Mouse (Mus musculus): ENCODE data around the gene Itga1. TPM values are rescaled to one million over a fixed set of nuclear protein-coding genes. Genes with fewer than 3 reads are reported as not detected.
A peak's percentile ranks its signal among the peaks of the same experiment; 100 is the strongest.

The Itga1 gene
- polyA plus RNA-seq (2015; fragmentation: Nextera tagmentation; extraction: Ambion mirVana): 3.6 TPM in 2 replicates

GRCm38 (mm10) chr13:115101355-115102191, at the start of gene Itga1, which contains the start of gene Gm49395:
Gene Itga1, minus strand, starts transcription at chr13:115101964.
Gene Gm49395, minus strand, starts transcription at chr13:115101921.
- H3K4me3 ChIP-seq: peak within 1 kb of the TSS; percentile 56
- no peaks in the 10 kb centered on the region for H3K9me3 ChIP-seq
- peak within 1 kb of the TSS; percentile 98 for H3K4me2 ChIP-seq
- no peaks in the 10 kb centered on the region for H3K36me3 ChIP-seq
- H3K27ac ChIP-seq: no peak within 1 kb of the TSS
- ATAC-seq (ENCODE audit: insufficient number of reproducible peaks, insufficient read depth, low FRiP score, low TSS enrichment, low read depth): peak; percentile 62
- peaks cover 26% of the 10 kb centered on the region for H3K27me3 ChIP-seq
- under 1% methylated on average over 39 of the region's 39 CpGs for WGBS
- H3K4me1 ChIP-seq: peaks cover 12% of the 10 kb centered on the region; the same call in 1 of the 2 replicates
- H3K9ac ChIP-seq: peak within 1 kb of the TSS; percentile 73

GRCm38 (mm10) chr13:115150602-115151001, 48.8 kb upstream of the Itga1 start:
- Histone ChIP-seq H3K36me3 (no peaks in the 10 kb centered on the region), H3K4me1 (no peaks in the 10 kb centered on the region), H3K27ac (no peak overlapping the region), H3K9ac (no peak overlapping the region), H3K4me2 (no peak overlapping the region), H3K27me3 (no peaks in the 10 kb centered on the region), H3K9me3 (no peaks in the 10 kb centered on the region), H3K4me3 (no peak overlapping the region)
- no peak for ATAC-seq (ENCODE audit: insufficient number of reproducible peaks, insufficient read depth, low FRiP score, low TSS enrichment, low read depth)
- 94% methylated on average over 1 of the region's 1 CpGs for WGBS

DNA sequence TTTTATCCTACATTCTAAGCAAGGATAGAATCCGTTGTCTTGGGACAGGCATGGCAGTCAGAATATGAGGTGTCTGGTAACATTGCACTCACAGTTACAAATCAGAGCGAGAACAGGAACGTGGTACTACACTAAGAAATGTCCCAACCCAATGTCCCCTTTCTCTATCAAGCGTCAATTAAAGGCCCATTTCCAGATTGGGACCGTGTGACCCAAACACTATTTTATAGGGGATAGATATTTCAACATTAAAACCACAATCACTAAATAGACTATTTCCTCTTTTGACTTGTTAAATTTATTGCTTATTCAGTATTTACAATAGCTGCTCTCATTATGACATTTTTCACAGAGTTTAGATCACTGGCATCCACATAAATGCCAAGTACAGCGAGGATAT, 48.1 kb upstream of the Itga1 start:
- no peak for ATAC-seq (ENCODE audit: insufficient number of reproducible peaks, insufficient read depth, low FRiP score, low TSS enrichment, low read depth)
- H3K4me3 ChIP-seq: no peak overlapping the region
- no peaks in the 10 kb centered on the region for H3K9me3 ChIP-seq
- 88% methylated on average over 6 of the region's 6 CpGs for WGBS
- no peaks in the 10 kb centered on the region for H3K4me1 ChIP-seq
- no peak overlapping the region for H3K9ac ChIP-seq
- H3K4me2 ChIP-seq: no peak overlapping the region
- H3K27ac ChIP-seq: no peak overlapping the region
- H3K36me3 ChIP-seq: no peaks in the 10 kb centered on the region
- H3K27me3 ChIP-seq: no peaks in the 10 kb centered on the region

DNA sequence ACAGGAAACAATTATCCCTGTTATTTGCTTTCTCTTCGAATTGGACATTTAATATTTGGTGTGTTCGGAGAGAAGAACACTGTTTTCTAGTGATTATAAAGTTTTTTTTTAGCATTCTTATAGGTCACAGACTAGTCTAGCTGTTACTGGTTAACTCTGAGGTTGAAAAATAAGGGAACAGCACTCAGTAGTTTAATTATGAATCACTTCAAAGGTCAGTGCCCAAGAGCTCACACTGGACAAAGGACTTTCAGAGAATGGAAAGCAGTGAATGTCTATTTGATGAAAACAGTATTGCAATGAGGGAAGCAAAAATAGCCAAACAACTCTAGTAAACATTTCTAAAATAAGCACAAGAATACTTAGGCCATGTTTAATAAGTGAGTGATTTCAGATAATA, 41.8 kb upstream of the Itga1 start:
- Histone ChIP-seq H3K9me3 (no peaks in the 10 kb centered on the region), H3K4me3 (no peak overlapping the region), H3K4me2 (no peak overlapping the region), H3K36me3 (no peaks in the 10 kb centered on the region), H3K27me3 (no peaks in the 10 kb centered on the region), H3K27ac (no peak overlapping the region), H3K4me1 (no peaks in the 10 kb centered on the region), H3K9ac (no peak overlapping the region)
- ATAC-seq (ENCODE audit: insufficient number of reproducible peaks, insufficient read depth, low FRiP score, low TSS enrichment, low read depth): no peak
- 72% methylated on average over 2 of the region's 2 CpGs for WGBS

- no peaks in the 10 kb centered on the region for H3K9me3 ChIP-seq
- no peak overlapping the region for H3K4me2 ChIP-seq
- 84% methylated on average over 3 of the region's 3 CpGs for WGBS
- H3K27me3 ChIP-seq: no peaks in the 10 kb centered on the region
- H3K9ac ChIP-seq: no peak overlapping the region
- ATAC-seq (ENCODE audit: insufficient number of reproducible peaks, insufficient read depth, low FRiP score, low TSS enrichment, low read depth): no peak
- no peaks in the 10 kb centered on the region for H3K36me3 ChIP-seq
- no peaks in the 10 kb centered on the region for H3K4me1 ChIP-seq
- H3K4me3 ChIP-seq: no peak overlapping the region
- no peak overlapping the region for H3K27ac ChIP-seq
Measured at GRCm38 (mm10) chr13:115142066-115142465, 40.3 kb upstream of the Itga1 start.

- Histone ChIP-seq H3K27ac (no peak overlapping the region), H3K36me3 (no peaks in the 10 kb centered on the region), H3K4me3 (no peak overlapping the region), H3K4me2 (no peak overlapping the region), H3K9me3 (no peaks in the 10 kb centered on the region), H3K4me1 (no peaks in the 10 kb centered on the region), H3K9ac (no peak overlapping the region), H3K27me3 (no peaks in the 10 kb centered on the region)
- ATAC-seq (ENCODE audit: insufficient number of reproducible peaks, insufficient read depth, low FRiP score, low TSS enrichment, low read depth): no peak
- 90% methylated on average over 7 of the region's 7 CpGs for WGBS
Measured at GRCm38 (mm10) chr13:115138513-115138912, 36.7 kb upstream of the Itga1 start.

- ATAC-seq (ENCODE audit: insufficient number of reproducible peaks, insufficient read depth, low FRiP score, low TSS enrichment, low read depth): no peak
- no peaks in the 10 kb centered on the region for H3K9me3 ChIP-seq
- H3K36me3 ChIP-seq: no peaks in the 10 kb centered on the region
- H3K27ac ChIP-seq: no peak overlapping the region
- 80% methylated on average over 3 of the region's 3 CpGs for WGBS
- H3K4me2 ChIP-seq: no peak overlapping the region
- no peak overlapping the region for H3K9ac ChIP-seq
- no peak overlapping the region for H3K4me3 ChIP-seq
- H3K4me1 ChIP-seq: no peaks in the 10 kb centered on the region
- no peaks in the 10 kb centered on the region for H3K27me3 ChIP-seq
Measured at GRCm38 (mm10) chr13:115136761-115137160, 35.0 kb upstream of the Itga1 start.

GRCm38 (mm10) chr13:115132435-115132834, 30.7 kb upstream of the Itga1 start:
- Histone ChIP-seq H3K4me1 (no peaks in the 10 kb centered on the region), H3K9me3 (no peaks in the 10 kb centered on the region), H3K36me3 (no peaks in the 10 kb centered on the region), H3K4me3 (no peak overlapping the region), H3K27ac (no peak overlapping the region), H3K27me3 (no peaks in the 10 kb centered on the region), H3K4me2 (no peak overlapping the region), H3K9ac (no peak overlapping the region)
- 10% methylated on average over 5 of the region's 5 CpGs for WGBS
- no peak for ATAC-seq (ENCODE audit: insufficient number of reproducible peaks, insufficient read depth, low FRiP score, low TSS enrichment, low read depth)

DNA sequence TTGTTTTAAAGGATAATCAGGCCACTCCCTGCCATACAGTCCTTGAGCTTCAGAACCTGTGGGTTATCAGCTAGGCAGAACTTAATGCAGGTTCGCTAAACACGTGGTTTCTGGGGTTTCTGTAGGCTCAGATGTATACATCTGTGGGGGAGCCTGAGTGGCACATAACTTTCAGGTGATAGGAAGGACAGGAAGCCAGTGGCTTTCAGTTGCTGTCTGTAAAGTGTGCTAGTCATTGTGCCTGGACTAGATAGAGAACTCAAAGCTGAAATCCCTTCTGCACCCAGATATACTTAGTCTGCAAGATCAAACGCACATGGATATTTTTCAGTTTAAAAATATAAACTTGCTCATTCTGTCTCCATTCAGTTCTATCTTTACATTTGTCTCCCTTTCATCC, 29.6 kb upstream of the Itga1 start:
- H3K9ac ChIP-seq: no peak overlapping the region
- no peaks in the 10 kb centered on the region for H3K27me3 ChIP-seq
- H3K27ac ChIP-seq: no peak overlapping the region
- WGBS: 72% methylated on average over 3 of the region's 3 CpGs
- H3K4me2 ChIP-seq: no peak overlapping the region
- H3K4me1 ChIP-seq: no peaks in the 10 kb centered on the region
- no peak for ATAC-seq (ENCODE audit: insufficient number of reproducible peaks, insufficient read depth, low FRiP score, low TSS enrichment, low read depth)
- no peaks in the 10 kb centered on the region for H3K9me3 ChIP-seq
- no peaks in the 10 kb centered on the region for H3K36me3 ChIP-seq
- H3K4me3 ChIP-seq: no peak overlapping the region

DNA sequence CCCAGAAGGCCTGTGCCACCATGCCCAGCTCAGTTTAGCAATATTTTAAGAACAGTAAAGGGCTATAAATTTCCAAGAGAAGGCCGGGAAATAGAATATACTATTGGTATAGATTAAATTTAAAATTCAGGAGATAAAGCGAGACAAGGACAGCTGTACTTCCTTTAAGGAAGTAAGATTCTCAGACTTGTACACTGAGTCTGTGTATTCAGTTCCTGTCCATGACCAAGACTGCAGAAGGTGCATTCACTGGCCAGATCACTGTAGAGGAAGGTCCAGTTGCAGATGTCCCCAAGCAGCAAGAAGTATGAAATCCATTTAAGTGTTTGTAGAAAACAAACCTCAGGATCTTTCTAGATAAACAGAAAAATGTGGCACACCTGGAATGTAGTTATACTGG, 28.3 kb upstream of the Itga1 start:
- H3K4me1 ChIP-seq: no peaks in the 10 kb centered on the region
- no peak for ATAC-seq (ENCODE audit: insufficient number of reproducible peaks, insufficient read depth, low FRiP score, low TSS enrichment, low read depth)
- H3K4me2 ChIP-seq: no peak overlapping the region
- H3K9ac ChIP-seq: no peak overlapping the region
- H3K9me3 ChIP-seq: no peaks in the 10 kb centered on the region
- H3K27ac ChIP-seq: no peak overlapping the region
- H3K27me3 ChIP-seq: no peaks in the 10 kb centered on the region
- H3K36me3 ChIP-seq: no peaks in the 10 kb centered on the region
- H3K4me3 ChIP-seq: no peak overlapping the region
- WGBS: 82% methylated on average over 2 of the region's 2 CpGs

GRCm38 (mm10) chr13:115127826-115128225, 26.1 kb upstream of the Itga1 start:
- H3K4me2 ChIP-seq: no peak overlapping the region
- no peak for ATAC-seq (ENCODE audit: insufficient number of reproducible peaks, insufficient read depth, low FRiP score, low TSS enrichment, low read depth)
- H3K27me3 ChIP-seq: no peaks in the 10 kb centered on the region
- H3K9me3 ChIP-seq: no peaks in the 10 kb centered on the region
- no peaks in the 10 kb centered on the region for H3K4me1 ChIP-seq
- H3K36me3 ChIP-seq: no peaks in the 10 kb centered on the region
- no peak overlapping the region for H3K9ac ChIP-seq
- 90% methylated on average over 1 of the region's 1 CpGs for WGBS
- H3K4me3 ChIP-seq: no peak overlapping the region
- H3K27ac ChIP-seq: no peak overlapping the region

GRCm38 (mm10) chr13:115126534-115126933, 24.8 kb upstream of the Itga1 start:
- Histone ChIP-seq H3K4me3 (no peak overlapping the region), H3K36me3 (no peaks in the 10 kb centered on the region), H3K27ac (no peak overlapping the region), H3K4me2 (no peak overlapping the region), H3K27me3 (no peaks in the 10 kb centered on the region), H3K9me3 (no peaks in the 10 kb centered on the region), H3K4me1 (no peaks in the 10 kb centered on the region), H3K9ac (no peak overlapping the region)
- no peak for ATAC-seq (ENCODE audit: insufficient number of reproducible peaks, insufficient read depth, low FRiP score, low TSS enrichment, low read depth)
- WGBS: 96% methylated on average over 2 of the region's 2 CpGs

Measured in embryonic facial prominence, embryonic 13.5 days (tissue).